Comparison of ENCODE assay signal across 8 mouse cellular contexts in genomic region chr10:127604465-127605250, GRCm38 (mm10). TPM values are rescaled to one million over a fixed set of nuclear protein-coding genes. Genes with fewer than 3 reads are reported as not detected.
DNase-seq lines count a peak whose midpoint lies in the region; ATAC-seq lines count a peak whose summit lies in the region.

No protein-coding gene starts in this region.

- H3K4me3 ChIP-seq in heart, embryonic 12.5 days = no peak overlapping the region
- no peak overlapping the region for H3K4me3 ChIP-seq in heart, embryonic 16.5 days (ENCODE audit: low read length)
- no peak overlapping the region for H3K4me3 ChIP-seq in forebrain, embryonic 15.5 days

- WGBS in heart, embryonic 12.5 days = 41% methylated on average over 15 of the region's 15 CpGs
- WGBS in heart, embryonic 16.5 days = 38% methylated on average over 15 of the region's 15 CpGs
- WGBS in forebrain, embryonic 15.5 days = 79% methylated on average over 15 of the region's 15 CpGs

- no peaks in the 10 kb centered on the region for H3K9me3 ChIP-seq in heart, embryonic 12.5 days (replicated peaks)
- H3K9me3 ChIP-seq in heart, embryonic 16.5 days (replicated peaks; ENCODE audit: control insufficient read depth, low read length) = no peaks in the 10 kb centered on the region
- no peaks in the 10 kb centered on the region for H3K9me3 ChIP-seq in forebrain, embryonic 15.5 days

- H3K4me1 ChIP-seq in heart, embryonic 12.5 days (replicated peaks) = peaks cover 43% of the 10 kb centered on the region
- H3K4me1 ChIP-seq in heart, embryonic 16.5 days (ENCODE audit: control insufficient read depth, insufficient read depth, low read length) = peaks cover 33% of the 10 kb centered on the region
- no peaks in the 10 kb centered on the region for H3K4me1 ChIP-seq in forebrain, embryonic 15.5 days

- H3K9ac ChIP-seq in heart, embryonic 12.5 days = no peak overlapping the region
- no peak overlapping the region for H3K9ac ChIP-seq in heart, embryonic 16.5 days (ENCODE audit: low read length)
- no peak overlapping the region for H3K9ac ChIP-seq in forebrain, embryonic 15.5 days (replicated peaks)

- no peak overlapping the region for H3K27ac ChIP-seq in heart, embryonic 12.5 days (ENCODE audit: poor library complexity, severe bottlenecking)
- H3K27ac ChIP-seq in heart, embryonic 16.5 days (ENCODE audit: low read length) = no peak overlapping the region
- no peak overlapping the region for H3K27ac ChIP-seq in forebrain, embryonic 15.5 days (replicated peaks)

- H3K27me3 ChIP-seq in heart, embryonic 12.5 days (replicated peaks) = no peaks in the 10 kb centered on the region
- no peaks in the 10 kb centered on the region for H3K27me3 ChIP-seq in heart, embryonic 16.5 days (ENCODE audit: control insufficient read depth, insufficient read depth, low read length)
- no peaks in the 10 kb centered on the region for H3K27me3 ChIP-seq in forebrain, embryonic 15.5 days

- DNase-seq in heart, adult 9 months (ENCODE audit: low spot score in 2 of 2) = peak; percentile 73 to 78
- DNase-seq in MN1 (ENCODE audit: low spot score) (peak; percentile 38), liver (peak; percentile 45)
- peak; percentile 71 for DNase-seq in skeletal muscle tissue, adult 2 months (ENCODE audit: low read depth, low spot score)
- no peak for DNase-seq in embryo, embryonic 11 days

- H3K4me2 ChIP-seq in heart, embryonic 12.5 days = no peak overlapping the region
- no peak overlapping the region for H3K4me2 ChIP-seq in heart, embryonic 16.5 days (ENCODE audit: low read depth, low read length)
- H3K4me2 ChIP-seq in forebrain, embryonic 15.5 days (replicated peaks) = no peak overlapping the region

- H3K36me3 ChIP-seq in heart, embryonic 12.5 days = peaks cover 56% of the 10 kb centered on the region
- H3K36me3 ChIP-seq in heart, embryonic 16.5 days (ENCODE audit: control insufficient read depth, insufficient read depth) = peaks cover 4% of the 10 kb centered on the region; the same call in 1 of the 2 replicates
- H3K36me3 ChIP-seq in forebrain, embryonic 15.5 days = peaks cover 91% of the 10 kb centered on the region

- no peak; the same call in 1 of the 2 replicates for ATAC-seq in heart, embryonic 12.5 days (ENCODE audit: insufficient number of reproducible peaks, low FRiP score)
- peak; percentile 19; the same call in 1 of the 2 replicates for ATAC-seq in heart, embryonic 16.5 days (replicated peaks; ENCODE audit: extremely low read depth, insufficient read depth, low FRiP score)
- no peak for ATAC-seq in forebrain, embryonic 15.5 days (replicated peaks)

RNA-seq across cellular contexts. Expression of gene Lrp1, which starts 16.3 kb away (rescaled TPM):
- polyA plus RNA-seq in heart, embryonic 12.5 days (2016; fragmentation: Nextera tagmentation; extraction: Ambion mirVana) = 43.3 and 46.1 TPM in 2 replicates
- polyA plus RNA-seq in heart, embryonic 16.5 days (2015; fragmentation: Nextera tagmentation; extraction: Ambion mirVana) = 33.4 and 34.4 TPM in 2 replicates
- polyA plus RNA-seq in forebrain, embryonic 15.5 days (2015; fragmentation: Nextera tagmentation; extraction: Ambion mirVana) = 93.1 and 95.7 TPM in 2 replicates

RNA-seq across cellular contexts. Expression of gene Stat6, which starts 38.1 kb away (rescaled TPM):
- polyA plus RNA-seq in heart, embryonic 12.5 days (2016; fragmentation: Nextera tagmentation; extraction: Ambion mirVana) = 27.8 and 28.2 TPM in 2 replicates
- 36.1 and 36.7 TPM in 2 replicates for polyA plus RNA-seq in heart, embryonic 16.5 days (2015; fragmentation: Nextera tagmentation; extraction: Ambion mirVana)
- 3.4 and 3.7 TPM in 2 replicates for polyA plus RNA-seq in forebrain, embryonic 15.5 days (2015; fragmentation: Nextera tagmentation; extraction: Ambion mirVana)
